Mouse (Mus musculus) stomach, embryonic 15.5 days (tissue): ENCODE measurements around the gene Metrnl. TPM values are rescaled to one million over a fixed set of nuclear protein-coding genes. Genes with fewer than 3 reads are reported as not detected.

Experiments used
- ATAC-seq: fragments of 200-750 bp; cut with Nextera tagmentation; 2 replicates; pipeline ENCODE4 v1.8.0; 2017; ENCODE audit warnings: low read depth, moderate number of reproducible peaks, moderate TSS enrichment; ENCODE audit not compliant: insufficient read depth, low FRiP score
- H3K27ac ChIP-seq: fragments of 300-500 bp; sonication (generic); 2 replicates; pipeline ENCODE4 v1.5.1; 2015; ENCODE audit warnings: mild to moderate bottlenecking, inconsistent platforms
- H3K27me3 ChIP-seq: fragments of 300-500 bp; sonication (generic); replicated peaks from 2 replicates; pipeline ENCODE4 v1.6.1; 2015; ENCODE audit warnings: inconsistent platforms
- H3K36me3 ChIP-seq: fragments of 300-500 bp; sonication (generic); 2 replicates; pipeline ENCODE4 v1.6.1; 2015; ENCODE audit warnings: inconsistent platforms
- H3K4me1 ChIP-seq: fragments of 300-500 bp; sonication (generic); 2 replicates; pipeline ENCODE4 v1.6.1; 2015; ENCODE audit warnings: inconsistent platforms
- H3K4me2 ChIP-seq: fragments of 300-500 bp; sonication (generic); 2 replicates; pipeline ENCODE4 v1.6.1; 2015; ENCODE audit warnings: mild to moderate bottlenecking, inconsistent platforms
- H3K4me3 ChIP-seq: fragments of 300-500 bp; sonication (generic); replicated peaks from 2 replicates; pipeline ENCODE4 v1.5.1; 2015; ENCODE audit warnings: inconsistent platforms
- H3K9ac ChIP-seq: fragments of 300-500 bp; sonication (generic); 2 replicates; pipeline ENCODE4 v1.6.1; 2015; ENCODE audit warnings: inconsistent platforms
- H3K9me3 ChIP-seq: fragments of 300-500 bp; sonication (generic); 2 replicates; pipeline ENCODE4 v1.6.1; 2016; ENCODE audit warnings: inconsistent platforms
- WGBS: fragments of 180-500 bp; shearing (Covaris S2); methylation state at CpG from one replicate; pipeline ENCODE4 v1.1.7; 2015; 5-methylcytosine and 5-hydroxymethylcytosine counted together
- polyA plus RNA-seq: library from polyadenylated mRNA; unstranded; fragments of >200 nt; fragmentation: Nextera tagmentation; extraction: Ambion mirVana; gene quantifications from 2 replicates; pipeline ENCODE4 v1.2.1, GENCODE M21; 2015

Gene Metrnl
- polyA plus RNA-seq, 1 experiment from 2014 or later, result 37.0 TPM

GRCm38 (mm10) chr11:121686674-121687073, 14.7 kb upstream of the Metrnl start:
- Histone ChIP-seq H3K27ac (no peak overlapping the region), H3K36me3 (no peaks in the 10 kb centered on the region), H3K4me1 (no peaks in the 10 kb centered on the region), H3K9ac (no peak overlapping the region), H3K9me3 (no peaks in the 10 kb centered on the region), H3K4me2 (no peak overlapping the region), H3K4me3 (no peak overlapping the region), H3K27me3 (no peaks in the 10 kb centered on the region)
- ATAC-seq, result no peak
- whole genome bisulfite sequencing, result 60% methylated on average over 5 of the region's 5 CpGs

- Histone ChIP-seq H3K4me2 (no peak overlapping the region), H3K27me3 (no peaks in the 10 kb centered on the region), H3K9me3 (no peaks in the 10 kb centered on the region), H3K4me3 (no peak overlapping the region), H3K4me1 (no peaks in the 10 kb centered on the region), H3K27ac (no peak overlapping the region), H3K9ac (no peak overlapping the region), H3K36me3 (no peaks in the 10 kb centered on the region)
- 84% methylated on average over 2 of the region's 2 CpGs for WGBS
- no peak for ATAC-seq
These were observed 13.3 kb upstream of the Metrnl start for GRCm38 (mm10) chr11:121688024-121688423.

DNA sequence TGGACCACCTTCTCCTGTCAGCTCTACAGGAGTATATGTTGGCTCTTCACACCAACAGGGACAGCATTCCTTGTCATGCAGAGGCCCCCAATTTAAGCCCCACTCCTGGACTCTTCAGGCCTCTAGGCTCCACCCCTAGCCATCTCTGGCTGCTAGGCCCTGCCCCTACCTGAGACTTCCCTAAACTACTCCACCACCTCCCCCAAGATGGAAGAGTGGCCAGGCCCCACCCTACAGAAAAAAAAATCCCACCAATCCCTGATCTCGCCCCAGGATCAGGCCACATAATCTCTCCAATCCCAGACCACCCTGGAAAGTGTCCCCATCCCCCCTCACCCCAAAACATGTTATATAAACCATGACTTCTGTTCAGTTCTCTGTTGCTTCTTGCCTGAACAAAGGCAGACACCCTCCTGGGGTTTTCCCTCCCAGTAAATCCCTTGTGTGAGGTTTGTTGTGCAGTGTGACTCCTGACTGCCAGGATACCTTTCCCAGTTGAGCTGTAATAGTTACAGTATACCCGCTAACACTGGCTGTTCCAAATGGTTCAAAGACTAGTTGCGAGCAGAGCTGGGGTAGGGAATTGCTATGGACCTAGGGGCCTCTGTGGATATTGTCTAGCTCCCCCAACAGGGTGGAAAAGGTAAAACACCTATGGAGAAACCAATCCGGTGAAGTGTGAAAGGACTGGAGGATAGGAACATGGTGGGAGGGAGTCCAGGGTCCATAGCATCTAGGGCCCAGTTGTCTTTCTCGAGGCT, 5.9 kb upstream of the Metrnl start:
- ATAC-seq, result no peak
- H3K4me1 ChIP-seq, result no peaks in the 10 kb centered on the region
- no peaks in the 10 kb centered on the region for H3K27me3 ChIP-seq
- H3K4me3 ChIP-seq, result no peak overlapping the region
- no peak overlapping the region for H3K27ac ChIP-seq
- H3K36me3 ChIP-seq, result no peaks in the 10 kb centered on the region
- H3K9me3 ChIP-seq, result no peaks in the 10 kb centered on the region
- H3K9ac ChIP-seq, result no peak overlapping the region
- no peak overlapping the region for H3K4me2 ChIP-seq
- 84% methylated on average over 5 of the region's 5 CpGs for WGBS

DNA sequence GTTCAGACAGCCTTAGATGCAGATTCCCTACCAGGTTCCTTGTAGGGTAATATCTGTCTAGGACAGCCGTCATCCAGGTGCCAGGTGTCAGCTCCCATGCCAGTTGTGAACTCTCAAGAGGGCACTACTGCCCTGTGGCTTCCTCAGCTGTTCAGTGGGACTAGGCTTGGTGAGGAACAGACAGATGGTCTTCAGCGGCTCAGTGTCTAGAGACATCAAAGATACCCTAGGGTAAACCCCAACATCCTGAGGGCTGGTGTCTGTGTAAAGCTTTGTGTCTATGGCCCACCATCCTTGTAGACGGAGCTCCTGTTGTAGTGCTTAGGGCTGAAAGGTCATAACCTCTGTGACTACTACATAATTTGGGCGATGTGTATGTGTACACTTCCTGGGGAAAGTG, 4.1 kb upstream of the Metrnl start:
- no peak overlapping the region for H3K27ac ChIP-seq
- no peaks in the 10 kb centered on the region for H3K9me3 ChIP-seq
- no peak overlapping the region for H3K4me2 ChIP-seq
- H3K4me3 ChIP-seq, result no peak overlapping the region
- H3K27me3 ChIP-seq, result no peaks in the 10 kb centered on the region
- H3K36me3 ChIP-seq, result no peaks in the 10 kb centered on the region
- H3K4me1 ChIP-seq, result no peaks in the 10 kb centered on the region; the same call in 1 of the 2 replicates
- no peak overlapping the region for H3K9ac ChIP-seq
- ATAC-seq, result no peak
- 79% methylated on average over 4 of the region's 4 CpGs for WGBS

DNA sequence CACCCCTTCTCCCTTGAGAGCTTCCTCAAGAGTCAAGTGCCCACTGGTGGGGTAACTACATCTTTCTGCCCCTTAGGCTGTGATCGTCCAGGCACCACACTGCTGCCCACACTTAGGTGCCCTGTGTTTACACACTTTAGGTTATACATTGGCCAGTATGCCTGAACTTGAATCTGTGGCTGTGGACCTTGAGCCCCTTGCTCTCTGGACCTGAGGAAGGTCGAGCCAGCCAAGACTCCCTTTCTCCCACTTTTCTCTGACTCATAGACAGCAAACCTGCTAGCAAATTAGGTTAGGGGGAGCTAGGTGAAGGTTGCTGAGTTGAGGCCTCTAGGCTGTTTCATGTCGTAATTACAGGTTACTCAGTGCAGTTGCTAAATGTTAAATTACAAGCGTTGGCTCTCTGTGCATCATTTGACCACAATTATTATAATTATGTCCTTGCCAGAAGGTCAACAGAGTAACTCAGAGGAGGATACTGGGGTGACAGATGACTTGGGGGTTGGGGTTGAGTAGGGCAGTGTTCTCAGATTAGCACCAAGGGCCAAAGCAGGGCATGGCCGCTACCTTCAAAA, 2.9 kb upstream of the Metrnl start:
- H3K4me1 ChIP-seq, result peaks cover 2% of the 10 kb centered on the region; the same call in 1 of the 2 replicates
- H3K27ac ChIP-seq, result no peak overlapping the region
- no peaks in the 10 kb centered on the region for H3K36me3 ChIP-seq
- H3K9ac ChIP-seq, result no peak overlapping the region
- no peaks in the 10 kb centered on the region for H3K27me3 ChIP-seq
- H3K4me3 ChIP-seq, result no peak overlapping the region
- 83% methylated on average over 5 of the region's 5 CpGs for WGBS
- no peaks in the 10 kb centered on the region for H3K9me3 ChIP-seq
- no peak overlapping the region for H3K4me2 ChIP-seq
- no peak for ATAC-seq

DNA sequence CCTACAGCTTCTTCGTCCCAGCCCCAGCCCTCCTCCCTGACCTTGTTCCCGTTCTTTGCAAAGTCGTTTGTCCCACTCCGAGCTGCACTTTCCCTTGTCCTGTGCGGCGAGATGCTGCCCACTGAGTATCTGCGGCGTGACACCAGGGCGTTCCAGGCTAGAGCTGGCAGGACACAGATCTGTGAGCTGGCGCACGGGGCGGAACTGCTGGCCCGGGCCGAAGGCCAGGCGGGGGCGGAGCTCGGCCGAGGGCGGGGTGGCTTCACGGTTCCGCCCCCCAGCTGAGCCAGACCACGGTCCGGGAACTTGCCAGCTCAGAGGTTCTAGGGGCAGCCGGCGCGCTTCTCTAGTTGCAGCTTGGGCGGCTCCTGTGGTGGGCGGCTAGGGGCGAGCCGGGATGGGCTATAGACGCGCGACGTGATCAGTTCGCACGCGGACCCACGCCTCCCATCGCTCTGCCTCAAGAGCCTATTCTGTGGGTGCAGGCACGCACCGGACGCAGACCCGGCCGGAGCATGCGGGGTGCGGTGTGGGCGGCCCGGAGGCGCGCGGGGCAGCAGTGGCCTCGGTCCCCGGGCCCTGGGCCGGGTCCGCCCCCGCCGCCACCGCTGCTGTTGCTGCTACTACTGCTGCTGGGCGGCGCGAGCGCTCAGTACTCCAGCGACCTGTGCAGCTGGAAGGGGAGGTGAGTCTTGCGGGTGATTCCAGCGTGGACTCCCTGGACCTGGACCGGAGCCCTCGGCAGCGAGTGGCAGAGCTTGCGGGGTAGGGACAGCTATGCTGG, 959 bp downstream of the Metrnl start:
- peak; percentile 91 for ATAC-seq
- Histone ChIP-seq H3K4me2 (peak overlapping the region; percentile 96), H3K9ac (peak overlapping the region; percentile 67), H3K27me3 (no peaks in the 10 kb centered on the region), H3K36me3 (no peaks in the 10 kb centered on the region), H3K4me3 (peak overlapping the region; percentile 77), H3K4me1 (peaks cover 12% of the 10 kb centered on the region; the same call in 1 of the 2 replicates), H3K27ac (peak overlapping the region; percentile 84), H3K9me3 (no peaks in the 10 kb centered on the region)
- under 1% methylated on average over 69 of the region's 69 CpGs for WGBS

DNA sequence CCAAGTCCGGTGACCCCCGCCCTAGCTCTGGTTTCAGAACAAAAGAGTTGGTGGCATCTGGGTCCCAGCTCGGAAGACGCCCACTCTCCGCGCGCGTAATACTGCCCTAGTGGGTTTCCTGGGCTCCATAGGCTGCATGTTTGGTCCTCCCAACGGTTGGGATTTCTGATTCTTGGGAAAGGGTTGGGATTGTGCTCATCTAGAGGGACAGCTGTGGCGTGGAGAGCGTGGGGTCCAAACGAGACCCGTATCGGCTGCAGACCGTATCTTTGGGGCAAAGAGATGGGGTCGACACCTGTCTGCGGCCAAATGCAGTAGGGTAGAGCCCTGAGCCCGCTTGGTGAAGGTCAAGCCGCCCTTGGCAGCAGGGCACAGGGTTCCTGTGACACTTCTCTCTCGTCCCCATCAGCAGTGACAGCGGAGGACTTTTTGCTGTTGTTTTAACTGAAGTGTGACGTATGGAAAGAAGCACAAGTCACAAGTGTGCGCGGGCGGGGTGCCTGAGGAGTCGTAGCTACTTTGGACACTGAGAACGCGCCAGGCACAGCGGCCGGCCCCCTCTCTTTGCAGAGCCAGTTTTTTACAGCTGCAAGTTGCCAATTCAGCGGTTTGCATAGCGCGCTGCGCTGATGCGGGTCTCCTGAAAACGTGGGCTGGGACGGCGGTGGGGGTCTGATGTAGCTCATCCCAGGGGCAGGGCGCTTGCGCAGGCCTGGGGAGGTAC, 1.7 kb downstream of the Metrnl start:
- peak overlapping the region; percentile 77 for H3K4me3 ChIP-seq
- peak overlapping the region; percentile 96 for H3K4me2 ChIP-seq
- WGBS, result under 1% methylated on average over 40 of the region's 40 CpGs
- no peaks in the 10 kb centered on the region for H3K9me3 ChIP-seq
- H3K4me1 ChIP-seq, result peaks cover 12% of the 10 kb centered on the region; the same call in 1 of the 2 replicates
- no peaks in the 10 kb centered on the region for H3K36me3 ChIP-seq
- H3K27me3 ChIP-seq, result no peaks in the 10 kb centered on the region
- peak; percentile 16; the same call in 1 of the 2 replicates for ATAC-seq
- H3K9ac ChIP-seq, result peak overlapping the region; percentile 67
- peak overlapping the region; percentile 84 for H3K27ac ChIP-seq

GRCm38 (mm10) chr11:121703619-121704215, 2.4 kb downstream of the Metrnl start:
- peaks cover 12% of the 10 kb centered on the region; the same call in 1 of the 2 replicates for H3K4me1 ChIP-seq
- H3K27ac ChIP-seq, result peak overlapping the region; percentile 84; the same call in 1 of the 2 replicates
- peak overlapping the region; percentile 96 for H3K4me2 ChIP-seq
- H3K9ac ChIP-seq, result peak overlapping the region; percentile 67; the same call in 1 of the 2 replicates
- 18% methylated on average over 16 of the region's 16 CpGs for WGBS
- H3K4me3 ChIP-seq, result peak overlapping the region; percentile 77
- H3K36me3 ChIP-seq, result no peaks in the 10 kb centered on the region
- no peaks in the 10 kb centered on the region for H3K27me3 ChIP-seq
- no peaks in the 10 kb centered on the region for H3K9me3 ChIP-seq
- no peak for ATAC-seq

DNA sequence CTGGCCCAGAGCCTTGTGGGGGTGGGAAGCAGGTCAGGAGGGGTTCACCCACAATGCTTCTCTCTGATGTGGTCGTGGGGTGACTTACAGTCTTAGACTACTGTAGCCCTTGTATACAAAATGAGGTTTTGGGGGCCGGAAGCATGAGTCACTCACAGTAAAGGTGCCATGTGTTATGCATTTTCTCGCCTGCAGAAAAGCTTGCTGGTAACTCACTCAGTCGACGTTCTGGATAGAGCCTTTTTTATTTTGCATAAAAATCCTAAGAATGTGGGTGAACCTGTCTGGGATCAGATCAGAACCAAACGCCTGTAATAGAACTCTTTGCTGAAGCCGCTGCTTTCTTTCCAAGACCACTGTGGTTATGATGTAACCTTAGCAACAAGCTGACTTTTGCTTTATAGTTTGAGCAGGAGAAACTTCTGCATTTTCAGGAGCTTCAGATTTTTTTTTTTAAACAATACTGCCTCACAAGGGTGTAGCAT, 5.2 kb downstream of the Metrnl start:
- Histone ChIP-seq H3K9me3 (no peaks in the 10 kb centered on the region), H3K36me3 (0 out of 2 replicates have a peak, but pooled peaks cover 3% of the 10 kb centered on the region), H3K27me3 (no peaks in the 10 kb centered on the region), H3K4me2 (no peak overlapping the region), H3K27ac (0 out of 2 replicates have a peak overlapping the region, but pooled peaks have one; percentile 22), H3K9ac (no peak overlapping the region), H3K4me1 (peaks cover 12% of the 10 kb centered on the region; the same call in 1 of the 2 replicates), H3K4me3 (no peak overlapping the region)
- ATAC-seq, result no peak
- WGBS, result 23% methylated on average over 7 of the region's 7 CpGs

DNA sequence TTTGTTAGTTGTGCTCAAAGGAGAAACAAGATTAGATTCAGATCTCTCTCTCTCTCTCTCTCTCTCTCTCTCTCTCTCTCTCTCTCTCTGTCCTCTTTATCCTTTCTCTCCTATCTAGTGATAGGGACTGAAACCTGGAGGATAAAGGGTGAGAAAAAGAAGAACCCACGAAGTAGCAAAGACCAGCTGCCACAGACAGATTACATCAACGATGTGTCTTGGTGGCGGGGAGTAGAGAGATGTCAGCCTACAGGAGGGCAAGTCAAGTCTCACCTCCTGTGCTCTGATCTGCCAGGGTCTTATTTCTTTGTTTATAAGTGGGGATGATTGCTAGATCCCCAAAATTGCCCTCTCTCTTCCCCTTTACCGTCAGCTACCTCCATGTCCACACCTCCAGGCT, 7.9 kb downstream of the Metrnl start:
- Histone ChIP-seq H3K36me3 (0 out of 2 replicates have a peak, but pooled peaks cover 3% of the 10 kb centered on the region), H3K4me3 (no peak overlapping the region), H3K27me3 (no peaks in the 10 kb centered on the region), H3K4me2 (no peak overlapping the region), H3K9me3 (no peaks in the 10 kb centered on the region), H3K4me1 (peaks cover 12% of the 10 kb centered on the region), H3K27ac (no peak overlapping the region), H3K9ac (no peak overlapping the region)
- WGBS, result 55% methylated on average over 4 of the region's 4 CpGs
- no peak for ATAC-seq

GRCm38 (mm10) chr11:121710245-121710644, 8.9 kb downstream of the Metrnl start:
- 92% methylated on average over 5 of the region's 5 CpGs for WGBS
- 0 out of 2 replicates have a peak, but pooled peaks cover 3% of the 10 kb centered on the region for H3K36me3 ChIP-seq
- no peak overlapping the region for H3K4me2 ChIP-seq
- no peaks in the 10 kb centered on the region for H3K27me3 ChIP-seq
- peaks cover 17% of the 10 kb centered on the region for H3K4me1 ChIP-seq
- H3K9me3 ChIP-seq, result no peaks in the 10 kb centered on the region
- no peak overlapping the region for H3K9ac ChIP-seq
- no peak overlapping the region for H3K27ac ChIP-seq
- H3K4me3 ChIP-seq, result no peak overlapping the region
- no peak for ATAC-seq
